14 mouse cellular contexts compared by ENCODE assay signal in the genomic region with DNA sequence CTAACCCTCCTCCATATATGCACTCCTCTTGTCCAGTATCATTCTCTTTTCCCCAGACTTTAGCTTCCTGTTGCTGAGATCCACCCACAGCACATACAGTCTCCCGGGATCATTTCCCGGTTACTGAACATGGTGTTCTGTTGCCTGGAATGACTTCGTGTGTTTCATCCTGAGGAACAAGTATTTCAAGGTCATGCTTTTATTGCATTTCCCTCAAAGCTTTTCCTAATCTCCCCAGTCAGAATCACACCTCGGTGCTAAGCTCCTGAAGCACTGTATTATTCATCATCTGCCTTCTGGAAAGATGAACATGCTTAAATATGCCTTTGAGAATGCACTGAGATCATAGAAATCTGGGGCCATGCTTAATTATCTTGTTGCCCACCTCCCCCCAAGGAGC.
DNase-seq lines count a peak whose midpoint lies in the region.
"Had no signal": no experiment of that assay in that cellular context is flagged by ENCODE, and none has a peak within 500 bp of the region (broad histone marks: within the 10 kb centered on the region; RNA-seq: fewer than 3 reads in every experiment).

No protein-coding gene starts in this region.

- DNase-seq in retina, postnatal 1 day = peak; percentile 6
- DNase-seq in retina, embryonic 14.5 days (ENCODE audit: low spot score) = no peak
- peak; percentile 52 for DNase-seq in brain, adult 2 months (ENCODE audit: low read depth, low spot score)
- peak; percentile 26 for DNase-seq in telencephalon, adult 2 months (ENCODE audit: low read depth, low spot score)
- DNase-seq in left cerebral cortex, adult 11 months (ENCODE audit: low spot score) = no peak
- DNase-seq: adrenal gland, adult 2 months; adrenal gland, postnatal 10 days; adrenal gland, postnatal 25 days; cerebellum, adult 11-12 months; cerebellum, adult 2 months; cerebellum, adult 9-10 months; cerebellum, postnatal 10 days; cerebellum, postnatal 25 days; forebrain, postnatal 0 days had no signal

Comparison
In these comparisons a context has a peak if more than half of its experiments do, and no peak if none do; other contexts are left out.
1. DNase-seq: peak in retina, postnatal 1 day (single experiment), brain, adult 2 months (single experiment) and telencephalon, adult 2 months (single experiment); none in retina, embryonic 14.5 days (single experiment) and left cerebral cortex, adult 11 months (single experiment).